27 mouse cellular contexts compared by ENCODE assay signal in the genomic region with DNA sequence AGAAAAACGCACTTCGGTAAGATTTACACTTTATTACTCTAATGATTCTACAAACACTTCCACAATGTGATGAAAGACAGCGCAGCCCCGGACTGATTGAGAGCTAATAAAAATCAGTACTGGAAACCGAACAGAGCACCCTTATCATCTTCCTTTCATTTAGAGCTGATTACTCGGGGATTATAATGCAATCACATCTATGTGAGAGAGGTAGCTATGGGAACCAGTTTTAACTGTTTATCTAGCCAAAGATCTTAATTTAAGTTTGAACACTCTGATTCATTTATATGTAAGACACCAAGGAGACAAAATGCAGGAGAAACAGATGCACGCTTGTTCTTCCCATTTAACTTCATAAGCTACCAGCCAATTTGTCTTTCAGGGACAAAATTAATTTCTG.
A peak's percentile ranks its signal among the peaks of the same experiment; 100 is the strongest.
DNase-seq lines count a peak whose midpoint lies in the region; ATAC-seq and TF ChIP-seq lines count a peak whose summit lies in the region.
"Had no signal": no experiment of that assay in that cellular context is flagged by ENCODE, and none has a peak within 500 bp of the region (broad histone marks: within the 10 kb centered on the region; RNA-seq: fewer than 3 reads in every experiment).

No protein-coding gene starts in this region.

- no peak overlapping the region for H3K4me2 ChIP-seq in hindbrain, postnatal 0 days (ENCODE audit: low read depth, low read length)
- no peak overlapping the region for H3K4me2 ChIP-seq in hindbrain, embryonic 16.5 days (ENCODE audit: low read length)
- H3K4me2 ChIP-seq: embryonic facial prominence, embryonic 13.5 days; forebrain, embryonic 12.5 days; heart, embryonic 13.5 days; hindbrain, embryonic 14.5 days had no signal

- H3K9ac ChIP-seq in hindbrain, postnatal 0 days (replicated peaks; ENCODE audit: low read length): no peak overlapping the region
- H3K9ac ChIP-seq in hindbrain, embryonic 16.5 days (ENCODE audit: low read depth, low read length): no peak overlapping the region
- H3K9ac ChIP-seq: embryonic facial prominence, embryonic 13.5 days; forebrain, embryonic 12.5 days; heart, embryonic 13.5 days; hindbrain, embryonic 14.5 days had no signal

- peak; percentile 5 for DNase-seq in hindbrain, postnatal 0 days (ENCODE audit: low spot score)
- DNase-seq in left cerebral cortex, postnatal 25 days (ENCODE audit: low spot score in 2 of 2): peak; percentile 23 to 25
- DNase-seq in left cerebral cortex, postnatal 36 days (ENCODE audit: low spot score in 2 of 2): no peak
- peak; percentile 31 for DNase-seq in brain, embryonic 14.5 days (ENCODE audit: low read depth)
- DNase-seq in spleen, postnatal 14 days (ENCODE audit: low spot score in 2 of 2): no peak
- DNase-seq: adrenal gland, adult 2 months; adrenal gland, postnatal 14 days; cerebellum, adult 11-12 months; cerebellum, adult 8-10 months; cerebellum, postnatal 10 days; cerebellum, postnatal 36 days; embryo, embryonic 11 days; gastrocnemius, postnatal 10 days; gastrocnemius, postnatal 36 days; heart, adult 2 months; heart, postnatal 14 days; heart, postnatal 4 days had no signal

- H3K9me3 ChIP-seq in hindbrain, postnatal 0 days (ENCODE audit: low read length): no peaks in the 10 kb centered on the region
- no peaks in the 10 kb centered on the region for H3K9me3 ChIP-seq in hindbrain, embryonic 16.5 days (ENCODE audit: control insufficient read depth, low read length)
- H3K9me3 ChIP-seq: embryonic facial prominence, embryonic 10.5 days; embryonic facial prominence, embryonic 13.5 days; forebrain, embryonic 12.5 days; heart, embryonic 10.5 days; heart, embryonic 13.5 days had no signal

- no peaks in the 10 kb centered on the region for H3K4me1 ChIP-seq in hindbrain, postnatal 0 days (ENCODE audit: insufficient read depth, low read length)
- H3K4me1 ChIP-seq in hindbrain, embryonic 16.5 days (ENCODE audit: control insufficient read depth, insufficient read depth, low read depth, low read length): no peaks in the 10 kb centered on the region
- H3K4me1 ChIP-seq: embryonic facial prominence, embryonic 10.5 days; embryonic facial prominence, embryonic 13.5 days; heart, embryonic 13.5 days had no signal

- no peaks in the 10 kb centered on the region for H3K27me3 ChIP-seq in hindbrain, postnatal 0 days (ENCODE audit: insufficient read depth, low read length)
- no peaks in the 10 kb centered on the region for H3K27me3 ChIP-seq in hindbrain, embryonic 16.5 days (replicated peaks; ENCODE audit: control insufficient read depth, insufficient read depth, low read length)
- H3K27me3 ChIP-seq: heart, embryonic 13.5 days had no signal

- no peak overlapping the region for H3K4me3 ChIP-seq in hindbrain, postnatal 0 days (ENCODE audit: low read length)
- no peak overlapping the region for H3K4me3 ChIP-seq in hindbrain, embryonic 16.5 days (ENCODE audit: low read length)
- H3K4me3 ChIP-seq: embryonic facial prominence, embryonic 10.5 days; embryonic facial prominence, embryonic 13.5 days; erythroblast, embryonic 14.5 days; forebrain, embryonic 12.5 days; heart, adult 2 months; heart, embryonic 10.5 days; heart, embryonic 13.5 days had no signal

- WGBS in hindbrain, postnatal 0 days: 71% methylated on average over 7 of the region's 7 CpGs
- WGBS in hindbrain, embryonic 16.5 days: 62% methylated on average over 7 of the region's 7 CpGs

- TF ChIP-seq POLR2A in brain, embryonic 14.5 days (IDR thresholded peaks at IDR 0.05; ENCODE audit: borderline replicate concordance, extremely low read depth, insufficient read depth, insufficient read length, poor library complexity, severe bottlenecking): no peak

- ATAC-seq in hindbrain, postnatal 0 days: no peak
- ATAC-seq in hindbrain, embryonic 16.5 days: no peak
- ATAC-seq: CD4-positive, CD25-positive, alpha-beta regulatory T cell, adult 4 months; forebrain, embryonic 16.5 days had no signal

- TF ChIP-seq CTCF in hindbrain, postnatal 0 days (IDR thresholded peaks at IDR 0.05; ENCODE audit: low read depth): no peak
- no peak for TF ChIP-seq CTCF in brain, embryonic 14.5 days (IDR thresholded peaks at IDR 0.05; ENCODE audit: borderline replicate concordance, extremely low read depth, insufficient read depth, insufficient read length)

- intact Hi-C loops in left cerebral cortex, postnatal 25 days (cut with DNase I): no loop called here
- intact Hi-C loops in left cerebral cortex, postnatal 36 days (cut with DNase I): no loop called here

- H3K36me3 ChIP-seq in hindbrain, postnatal 0 days (ENCODE audit: insufficient read depth, low read length): no peaks in the 10 kb centered on the region
- no peaks in the 10 kb centered on the region for H3K36me3 ChIP-seq in hindbrain, embryonic 16.5 days (ENCODE audit: control insufficient read depth, insufficient read depth, low read length)
- H3K36me3 ChIP-seq: embryonic facial prominence, embryonic 10.5 days; embryonic facial prominence, embryonic 13.5 days; forebrain, embryonic 12.5 days; heart, embryonic 10.5 days; heart, embryonic 13.5 days had no signal

- H3K27ac ChIP-seq in hindbrain, postnatal 0 days: no peak overlapping the region
- H3K27ac ChIP-seq in hindbrain, embryonic 16.5 days (ENCODE audit: low read depth, low read length): no peak overlapping the region
- H3K27ac ChIP-seq: embryonic facial prominence, embryonic 10.5 days; embryonic facial prominence, embryonic 13.5 days; forebrain, embryonic 12.5 days; heart, adult 2 months; heart, embryonic 10.5 days; heart, embryonic 13.5 days; hindbrain, embryonic 14.5 days had no signal

Comparison
In these comparisons a context has a peak if more than half of its experiments do, and no peak if none do; other contexts are left out.
1. DNase-seq: peak in hindbrain, postnatal 0 days (single experiment), left cerebral cortex, postnatal 25 days (2 of 2) and brain, embryonic 14.5 days (single experiment); none in left cerebral cortex, postnatal 36 days (0 of 2) and spleen, postnatal 14 days (0 of 2).